Mouse (Mus musculus) erythroid progenitor cell, adult 5-6 weeks (primary cell): ENCODE results near the gene Gsdma3. TPM values are rescaled to one million over a fixed set of nuclear protein-coding genes. Genes with fewer than 3 reads are reported as not detected.

Experiments used
- ATAC-seq: replicated peaks from 2 replicates; pipeline ENCODE4 v1.8.0; 2016; ENCODE audit warnings: moderate number of reproducible peaks, mild to moderate bottlenecking, moderate TSS enrichment, inconsistent platforms; ENCODE audit not compliant: poor library complexity, low FRiP score, severe bottlenecking
- total RNA-seq, 2 experiments: library from RNA; stranded (forward) in 1 of 2; stranded (reverse) in 1 of 2; fragments of 150-400 nt in 1 of 2; fragments of 186-747, 209-891 nt in 1 of 2; gene quantifications; 2 replicates each; pipeline versions ENCODE4 v1.2.3 to v1.2.4; 2015 to 2017; ENCODE audit warnings: low replicate concordance in 2 of 2

The Gsdma3 gene
- not detected in 2 replicates for total RNA-seq (2015; ENCODE audit: low replicate concordance)
- total RNA-seq (2017; ENCODE audit: low replicate concordance) = not detected in 2 replicates

DNA sequence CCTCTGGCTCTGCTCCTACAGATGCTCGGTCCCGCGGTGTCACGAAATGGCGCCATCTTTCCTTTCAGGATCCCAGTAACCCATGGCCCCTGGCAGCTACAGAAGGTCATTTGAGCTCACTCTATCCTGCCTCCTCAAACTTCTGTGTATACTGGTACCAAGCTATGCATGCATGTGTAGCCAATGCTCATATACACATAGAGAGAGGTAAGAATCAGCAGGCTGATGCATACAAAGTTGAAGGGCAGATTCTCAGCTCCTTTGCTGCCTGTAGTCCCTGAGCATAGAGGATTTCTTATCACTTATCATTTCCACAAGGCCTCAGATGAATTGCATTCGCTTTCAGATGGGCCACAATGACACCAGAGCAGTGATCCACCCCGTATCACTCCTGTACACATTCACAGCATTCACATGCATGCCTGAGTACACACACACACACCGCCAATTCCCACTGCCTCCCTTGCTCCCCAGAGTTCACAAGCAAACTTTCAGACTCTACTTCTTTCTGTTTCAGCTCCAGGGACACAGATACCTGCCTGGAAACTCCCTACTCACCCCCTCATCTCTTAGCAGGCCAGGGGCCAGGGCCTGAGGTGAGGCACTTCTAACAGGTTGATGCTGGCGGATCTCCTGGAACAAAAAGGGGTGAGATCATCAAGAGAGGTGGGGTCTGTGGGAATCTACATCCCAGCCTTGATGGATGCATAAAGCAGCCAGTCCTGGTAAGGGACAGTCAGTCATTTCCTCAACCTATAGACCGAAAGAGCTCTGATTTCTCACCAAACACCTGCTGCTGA, at the start of gene Gsdma3, which contains the start of gene Gm12355:
Gene Gsdma3, plus strand, starts transcription at position 750 of the 800 bp plus-strand sequence.
Gene Gm12355, minus strand, starts transcription at position 51 of the 800 bp plus-strand sequence.
- no peak for ATAC-seq

GRCm38 (mm10) chr11:98577776-98578175, 48.4 kb upstream of the Gsdma3 start:
- no peak for ATAC-seq

DNA sequence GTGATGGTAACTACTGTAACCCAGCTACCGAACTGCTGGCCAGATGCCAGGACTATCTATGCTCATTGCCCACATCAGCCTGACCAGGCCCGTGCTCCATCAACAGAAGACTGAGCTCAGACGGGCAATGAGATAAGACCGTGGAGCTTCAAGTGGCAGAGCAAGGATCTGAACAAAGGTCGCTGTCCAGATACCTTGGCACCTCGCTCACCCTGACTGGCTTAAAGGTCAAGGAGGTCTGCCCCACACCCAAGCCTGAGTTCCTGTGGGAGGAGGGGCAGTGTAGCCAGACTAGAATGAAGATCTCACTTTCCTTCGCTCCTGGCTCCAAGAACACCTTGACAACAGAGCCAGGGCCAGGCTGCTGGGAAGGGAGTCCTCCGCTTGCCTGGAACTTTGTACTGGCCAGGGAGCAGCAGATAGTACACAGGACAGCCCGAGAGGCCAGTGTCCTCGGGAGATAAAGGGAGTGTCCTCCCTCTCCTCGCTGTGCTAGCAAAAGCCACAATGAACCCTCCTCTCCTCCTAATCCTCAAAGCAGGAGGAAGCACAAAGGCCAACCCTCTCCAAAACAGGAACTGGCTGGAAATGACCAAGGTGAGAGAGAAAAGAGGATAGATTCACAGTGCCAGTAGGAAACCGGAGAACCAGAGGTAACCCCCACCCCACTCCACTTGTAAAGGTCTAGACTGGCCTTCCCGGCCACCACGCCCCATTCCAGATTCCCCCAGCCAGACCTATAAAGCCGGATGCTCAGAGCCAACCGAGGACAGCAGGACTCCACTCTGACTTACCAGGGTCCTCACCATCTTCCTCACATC, 45.6 kb upstream of the Gsdma3 start:
- ATAC-seq = peak; percentile 62

GRCm38 (mm10) chr11:98581286-98582029, 44.7 kb upstream of the Gsdma3 start:
- ATAC-seq = peak; percentile 31

DNA sequence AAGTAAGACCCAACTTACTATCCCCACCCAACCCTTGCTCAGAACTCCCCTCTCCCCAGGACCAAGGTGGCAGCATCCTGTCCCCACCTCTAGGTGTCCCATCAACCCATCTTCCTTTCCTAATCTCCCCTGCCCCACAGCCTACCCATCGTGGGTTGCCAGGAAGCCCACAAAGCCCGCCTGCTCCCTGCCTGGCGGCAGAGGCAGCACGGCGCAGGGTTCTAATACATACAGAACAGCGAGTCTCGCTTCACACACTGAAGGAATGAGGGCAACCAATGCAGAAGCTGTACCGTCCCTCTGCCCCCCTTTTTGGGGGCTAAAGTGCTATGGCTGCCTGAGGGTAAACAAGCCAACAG, 44.2 kb upstream of the Gsdma3 start:
- ATAC-seq = peak; percentile 17; the same call in 1 of the 2 replicates

GRCm38 (mm10) chr11:98582551-98583264, 43.5 kb upstream of the Gsdma3 start:
- peak; percentile 32 for ATAC-seq

DNA sequence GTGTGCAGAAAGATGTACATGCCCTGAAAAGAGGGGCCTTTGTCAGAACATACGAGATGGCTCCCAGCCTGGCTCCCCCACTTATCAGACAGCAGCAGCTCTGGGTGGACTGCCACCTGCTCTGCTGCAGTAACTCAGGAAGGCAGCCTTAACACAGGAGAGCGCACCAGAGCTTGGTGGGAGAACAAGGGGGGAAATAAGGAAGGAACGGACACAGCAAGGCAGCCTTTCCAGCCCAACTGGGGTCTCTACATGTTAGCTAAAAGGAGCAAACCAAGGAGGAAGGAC, 43.0 kb upstream of the Gsdma3 start:
- peak; percentile 46 for ATAC-seq

DNA sequence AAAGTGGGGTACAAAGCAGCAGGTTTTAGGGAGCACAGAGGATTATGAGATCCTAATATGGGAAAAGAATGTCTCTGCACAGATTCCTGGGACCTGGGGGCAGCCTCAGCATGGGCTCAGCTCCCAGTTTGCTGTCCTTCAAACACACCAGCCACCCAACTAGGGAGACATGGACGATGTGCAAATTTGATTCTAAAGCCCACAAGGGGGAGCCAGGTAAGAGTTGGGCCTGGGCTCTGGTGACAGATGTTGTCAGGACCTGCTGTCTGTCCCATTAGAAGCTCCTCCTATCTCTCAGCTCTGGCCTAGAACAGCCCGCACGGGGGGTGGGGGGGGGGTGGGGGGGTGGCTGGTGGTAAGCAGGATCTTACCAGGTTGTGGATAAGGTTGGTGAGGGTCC, 42.6 kb upstream of the Gsdma3 start:
- 0 out of 2 replicates have a peak, but pooled peaks have one; percentile 13 for ATAC-seq

DNA sequence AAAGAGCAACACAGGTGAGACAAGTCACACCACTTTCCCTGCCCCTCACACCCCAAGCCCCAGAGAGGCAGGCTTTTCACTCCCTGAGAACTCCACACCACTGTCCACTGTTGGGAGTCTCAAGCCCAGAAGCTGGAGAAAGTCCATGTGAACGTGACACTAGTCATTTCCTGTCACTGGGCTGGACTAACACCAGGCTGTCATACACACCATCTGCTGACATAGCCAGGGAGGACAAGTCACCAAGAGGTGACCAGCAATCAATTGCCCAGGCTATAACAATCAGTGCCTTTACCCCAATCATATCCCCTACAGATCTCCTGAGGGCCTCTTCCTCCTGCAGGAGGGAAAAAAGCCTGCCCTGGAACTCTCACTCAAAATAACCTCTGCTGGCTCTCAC, 42.0 kb upstream of the Gsdma3 start:
- no peak for ATAC-seq

DNA sequence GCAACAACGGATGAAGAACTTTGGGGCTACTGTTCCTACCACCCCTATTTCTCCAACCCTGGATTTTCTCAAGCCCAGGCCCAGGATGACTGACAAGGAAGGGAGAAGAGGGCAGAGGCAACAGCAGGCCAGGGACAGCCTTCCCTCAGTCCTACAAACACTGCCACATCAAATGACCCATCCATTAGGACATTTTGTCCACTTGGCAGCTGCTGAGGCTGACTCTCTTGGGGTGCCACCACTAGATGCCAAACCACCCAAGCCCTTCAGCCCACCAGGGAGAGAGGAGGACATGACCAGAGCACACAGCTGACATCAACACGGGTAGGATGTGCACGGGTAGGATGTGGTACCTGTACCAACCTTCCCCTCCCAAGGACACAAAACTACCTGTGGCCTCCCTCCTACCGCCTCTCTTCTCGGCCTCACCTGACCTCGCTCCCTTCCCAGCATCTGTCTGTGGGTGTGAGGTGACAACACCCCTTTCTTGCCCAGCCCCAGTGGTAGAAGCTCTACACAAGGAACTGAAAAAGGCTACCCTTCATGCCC, 41.5 kb upstream of the Gsdma3 start:
- no peak for ATAC-seq

GRCm38 (mm10) chr11:98586087-98586891, 39.9 kb upstream of the Gsdma3 start:
- no peak for ATAC-seq

DNA sequence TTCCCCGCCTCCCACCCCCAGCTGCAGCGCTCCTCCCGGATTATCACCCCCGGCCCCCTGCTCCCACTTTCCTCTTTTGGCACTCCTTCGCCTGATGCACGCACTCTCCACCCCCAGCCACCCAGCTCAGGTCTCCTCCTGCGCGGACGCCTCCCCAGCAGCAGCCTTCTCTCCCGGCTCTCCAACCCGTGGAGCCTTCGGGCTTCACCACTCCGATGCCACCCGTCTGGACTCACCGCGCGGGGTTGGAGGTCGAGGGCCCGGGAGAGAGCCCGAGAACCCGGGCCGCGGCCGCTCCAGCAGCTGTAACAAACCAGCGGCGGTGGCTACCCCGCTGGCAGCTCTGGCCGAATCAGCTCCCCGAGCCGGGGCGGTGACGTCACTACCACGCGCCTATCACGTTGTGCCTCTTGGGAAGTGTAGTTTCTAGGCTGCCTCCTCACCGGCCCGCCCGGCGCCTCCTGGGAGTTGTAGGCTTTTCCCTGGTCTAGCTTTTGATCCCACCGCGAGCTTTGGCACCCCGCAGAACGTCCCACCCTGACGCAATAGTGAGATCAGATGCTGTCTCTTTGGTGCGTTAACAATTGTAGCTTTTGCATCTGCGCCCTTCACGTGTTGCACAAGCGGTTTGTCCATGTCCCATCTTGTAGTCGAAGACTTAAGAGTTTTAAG, 39.1 kb upstream of the Gsdma3 start, which contains the start of gene Ormdl3:
Gene Ormdl3, minus strand, starts transcription at position 477 of the 672 bp plus-strand sequence.
- peak; percentile 60 for ATAC-seq

DNA sequence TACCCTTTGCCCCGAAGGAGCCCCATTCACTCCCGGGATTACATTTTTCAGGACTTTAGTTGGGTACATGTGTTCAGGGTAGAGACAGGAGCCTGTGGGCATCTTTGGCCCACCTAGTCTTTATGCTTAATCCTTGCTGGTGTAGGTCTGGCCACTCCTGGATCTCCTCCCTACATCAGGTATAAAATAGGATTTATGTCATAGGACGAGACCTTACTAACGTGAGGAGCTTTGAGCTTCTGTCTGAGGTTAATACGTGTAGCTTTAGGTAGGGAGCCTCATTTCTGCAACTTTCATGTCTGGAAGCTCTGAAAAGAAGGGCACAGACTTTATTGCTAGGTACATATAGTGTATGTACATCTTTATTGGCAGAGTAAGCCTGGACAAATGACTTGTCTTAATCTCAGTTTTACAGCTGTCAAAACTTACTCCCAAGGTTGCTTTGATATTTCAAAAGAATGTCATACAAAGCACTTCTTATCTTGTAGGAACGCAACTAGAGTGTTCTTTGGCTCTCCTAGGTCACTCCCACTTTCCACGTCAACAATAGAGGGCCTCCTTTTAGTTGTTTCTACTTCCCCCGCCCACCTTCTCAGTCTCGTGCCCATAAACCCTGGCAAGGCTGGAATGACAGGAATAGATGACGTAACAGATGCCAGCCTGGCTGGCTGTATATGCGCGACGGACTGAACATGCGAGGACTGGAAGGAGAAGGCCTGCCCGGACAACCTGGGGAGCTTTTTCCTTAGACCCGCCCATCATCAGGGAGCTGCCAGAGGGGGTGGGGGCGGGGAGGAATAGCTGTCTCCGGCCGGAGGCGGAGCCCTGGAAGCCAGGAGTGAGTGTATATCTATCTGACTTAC, 38.2 kb upstream of the Gsdma3 start:
- ATAC-seq = peak; percentile 70

DNA sequence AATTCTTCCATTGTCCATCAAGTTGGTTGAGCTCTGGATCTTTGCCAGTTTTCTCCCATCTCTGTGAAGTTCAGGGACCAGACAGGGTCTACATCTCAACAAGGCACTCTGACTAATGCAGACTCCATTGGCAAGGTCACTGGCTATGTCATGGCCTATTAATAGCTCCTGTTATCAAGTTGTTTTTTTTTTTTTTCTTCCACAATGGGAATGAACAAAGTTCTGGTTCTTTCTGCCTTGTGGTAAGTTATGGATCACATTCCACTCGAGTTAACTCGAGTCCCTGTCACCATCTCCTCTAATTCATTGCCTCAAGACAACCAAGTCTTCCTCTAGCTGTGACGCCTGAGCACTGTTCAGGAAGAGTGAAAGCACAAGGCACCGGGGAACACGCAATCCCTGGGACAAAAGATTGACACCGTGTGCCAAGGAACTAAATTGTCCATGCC, 37.3 kb upstream of the Gsdma3 start:
- ATAC-seq = no peak

GRCm38 (mm10) chr11:98589306-98589705, 36.9 kb upstream of the Gsdma3 start:
- no peak for ATAC-seq

DNA sequence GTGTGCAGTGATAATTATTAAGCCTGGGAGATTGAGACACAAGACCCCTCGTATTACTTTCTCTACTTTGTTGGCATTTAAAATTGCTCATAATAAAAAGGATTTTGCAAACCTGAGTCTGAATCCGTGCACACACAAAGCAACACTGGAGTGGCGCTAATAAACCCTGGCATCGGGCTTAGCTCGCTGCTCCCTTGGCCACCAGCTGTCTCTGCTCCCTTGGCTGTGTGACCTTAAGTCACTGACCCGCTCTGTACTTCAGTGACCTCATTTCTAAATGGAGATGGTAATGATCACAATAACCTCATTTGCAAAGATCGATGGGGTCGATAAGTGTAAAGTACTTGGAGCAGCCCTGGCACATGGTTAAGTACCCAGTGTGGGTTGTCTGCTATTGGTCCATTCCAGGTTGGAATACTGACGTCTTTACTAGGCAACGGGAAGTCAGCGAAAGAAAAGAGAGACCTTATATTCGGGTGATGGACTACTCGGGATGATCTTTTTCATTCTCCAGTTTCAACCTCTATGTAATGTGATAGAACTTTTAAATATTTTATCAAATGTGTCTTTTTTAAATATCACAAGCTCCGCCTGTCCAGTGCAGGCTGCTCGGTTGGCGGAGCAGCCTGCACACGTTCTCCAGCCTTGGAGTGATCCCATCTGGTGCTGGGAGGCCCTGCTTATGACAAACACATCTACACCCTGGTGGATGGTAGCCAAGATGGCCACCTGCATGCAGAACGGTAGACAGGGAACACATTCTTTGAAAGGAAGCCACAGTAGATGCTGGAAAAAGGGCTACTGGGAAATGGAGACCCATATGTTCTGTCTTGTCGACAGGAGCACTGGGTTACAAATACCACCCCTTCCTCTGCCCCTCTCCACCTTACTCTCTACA, 35.4 kb upstream of the Gsdma3 start:
- ATAC-seq = no peak
